Mouse (Mus musculus) E14TG2a.4 (cell line): ENCODE data around the gene Nxph3.
"Not testable (repeated sequence)": the region's sequence is repeated elsewhere in the genome, so short reads cannot be mapped to it uniquely, and the experiment has no call there.

ENCODE experiments used
- CTCF ChIP-seq: conservative IDR thresholded peaks from 2 replicates; pipeline ENCODE4 v1.5.1; 2014; ENCODE audit warnings: low read length
- NANOG ChIP-seq: IDR thresholded peaks from 2 replicates; pipeline ENCODE4 v1.6.1; 2014; ENCODE audit warnings: borderline replicate concordance, low read length, mixed read lengths
- POU5F1 ChIP-seq: IDR thresholded peaks from 2 replicates; pipeline ENCODE4 v1.6.1; 2014; ENCODE audit warnings: low read length, borderline replicate concordance

DNA sequence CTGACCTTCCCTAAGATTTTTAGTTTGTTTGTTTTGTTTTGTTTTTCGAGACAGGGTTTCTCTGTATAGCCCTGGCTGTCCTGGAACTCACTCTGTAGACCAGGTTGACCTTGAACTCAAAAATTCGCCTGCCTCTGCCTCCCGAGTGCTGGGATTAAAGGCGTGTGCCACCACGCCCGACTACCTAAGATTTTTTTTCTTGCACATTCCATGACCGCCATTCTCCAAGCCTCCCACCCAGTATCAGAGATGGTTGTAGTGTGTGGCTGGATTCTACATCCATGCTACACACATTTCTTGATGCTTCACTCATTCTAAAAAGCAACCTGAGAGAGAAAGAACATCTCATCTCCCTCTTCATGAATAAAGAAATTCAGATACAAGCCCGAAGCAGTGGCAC lies 12.5 kb downstream of the Nxph3 start:
- TF ChIP-seq CTCF, NANOG, POU5F1: not testable (repeated sequence)
